Mouse (Mus musculus) CH12.LX (cell line): Measurements from ENCODE around the gene Ssh2. TPM values are rescaled to one million over a fixed set of nuclear protein-coding genes. Genes with fewer than 3 reads are reported as not detected.

Experiments
- DNase-seq: peaks from one replicate; pipeline ENCODE4 v3.0.0-alpha.2; 2013; ENCODE audit errors: extremely low read depth
- H3K27ac ChIP-seq: 2 replicates; pipeline ENCODE4 v1.5.1; 2012; ENCODE audit warnings: low read depth, mild to moderate bottlenecking, control low read depth, moderate library complexity; ENCODE audit not compliant: insufficient read depth
- H3K27me3 ChIP-seq: replicated peaks from 2 replicates; pipeline ENCODE3; 2012; ENCODE audit warnings: inconsistent platforms
- H3K36me3 ChIP-seq, 2 experiments: replicated peaks in 1 of 2; 2 replicates each; pipeline versions ENCODE3 to v1.6.1; 2012; ENCODE audit warnings: inconsistent platforms in 1 of 2, low read length in 1 of 2, mild to moderate bottlenecking in 1 of 2, mixed read lengths in 1 of 2, moderate library complexity in 1 of 2; ENCODE audit not compliant: control insufficient read depth in 1 of 2, insufficient read depth in 1 of 2
- H3K4me1 ChIP-seq, 2 experiments: 2 replicates each; pipeline ENCODE4 v1.6.1; 2012; ENCODE audit warnings: inconsistent platforms in 1 of 2, moderate library complexity in 1 of 2; ENCODE audit not compliant: insufficient read depth in 2 of 2, control insufficient read depth in 1 of 2
- H3K4me2 ChIP-seq: 2 replicates; pipeline ENCODE4 v1.6.1; 2012; ENCODE audit warnings: low read depth, mild to moderate bottlenecking, control low read depth; ENCODE audit not compliant: poor library complexity, insufficient read depth, severe bottlenecking
- H3K4me3 ChIP-seq, 3 experiments: fragments of 150-350 bp in 1 of 3; sonication (generic) in 1 of 3; replicated peaks in 1 of 3; 2 replicates each; pipeline versions ENCODE3 to v1.5.1; 2011 to 2012; ENCODE audit warnings: low read depth in 2 of 3, low read length in 2 of 3, mild to moderate bottlenecking in 2 of 3, moderate library complexity in 2 of 3, control low read depth in 1 of 3, improper control_type of control experiment in 1 of 3, inconsistent platforms in 1 of 3, mixed read lengths in 1 of 3; ENCODE audit not compliant: poor library complexity in 1 of 3
- H3K79me2 ChIP-seq: replicated peaks from 2 replicates; pipeline ENCODE4 v1.6.1; 2012; ENCODE audit warnings: mild to moderate bottlenecking, moderate library complexity; ENCODE audit not compliant: control insufficient read depth, poor library complexity, insufficient read depth, severe bottlenecking; ENCODE audit errors: extremely low read depth
- H3K9ac ChIP-seq: 2 replicates; pipeline ENCODE4 v1.6.1; 2012; ENCODE audit warnings: low read depth, mild to moderate bottlenecking, control low read depth, moderate library complexity; ENCODE audit not compliant: insufficient read depth
- H3K9me3 ChIP-seq: replicated peaks from 2 replicates; pipeline ENCODE3; 2012; ENCODE audit warnings: low read length, inconsistent platforms, mixed read lengths
- BHLHE40 ChIP-seq: IDR thresholded peaks from 2 replicates; pipeline ENCODE4 v1.6.1; 2011; ENCODE audit warnings: mild to moderate bottlenecking, low read depth, low read length, improper control_type of control experiment
- CHD1 ChIP-seq: IDR thresholded peaks from 2 replicates; pipeline ENCODE4 v1.6.1; 2012; ENCODE audit warnings: low read depth, low read length, improper control_type of control experiment, inconsistent platforms
- CHD2 ChIP-seq: IDR thresholded peaks from 2 replicates; pipeline ENCODE4 v1.6.1; 2011; ENCODE audit warnings: low read length, improper control_type of control experiment
- ELF1 ChIP-seq: IDR thresholded peaks from 2 replicates; pipeline ENCODE4 v1.6.1; 2014; ENCODE audit warnings: low read depth, mild to moderate bottlenecking, inconsistent platforms, low read length, improper control_type of control experiment
- EP300 ChIP-seq: IDR thresholded peaks from 2 replicates; pipeline ENCODE4 v1.6.1; 2011; ENCODE audit warnings: low read length, improper control_type of control experiment
- HCFC1 ChIP-seq: IDR thresholded peaks from 2 replicates; pipeline ENCODE4 v1.6.1; 2012; ENCODE audit warnings: low read depth, mild to moderate bottlenecking, inconsistent platforms, low read length, improper control_type of control experiment
- IRF4 ChIP-seq: IDR thresholded peaks from 2 replicates; pipeline ENCODE4 v1.6.1; 2014; ENCODE audit warnings: low read depth, mild to moderate bottlenecking, inconsistent platforms, low read length, improper control_type of control experiment
- JUND ChIP-seq: conservative IDR thresholded peaks from 2 replicates; pipeline ENCODE4 v1.6.1; 2011; ENCODE audit warnings: low read depth, low read length, improper control_type of control experiment
- KAT2A ChIP-seq: IDR thresholded peaks from 2 replicates; pipeline ENCODE4 v1.6.1; 2012; ENCODE audit warnings: low read length, improper control_type of control experiment, inconsistent platforms; ENCODE audit not compliant: insufficient replicate concordance
- MAX ChIP-seq: IDR thresholded peaks from 2 replicates; pipeline ENCODE4 v1.6.1; 2011; ENCODE audit warnings: low read length, improper control_type of control experiment
- MAZ ChIP-seq: IDR thresholded peaks from 2 replicates; pipeline ENCODE4 v1.6.1; 2012; ENCODE audit warnings: low read depth, mild to moderate bottlenecking, inconsistent platforms, low read length, improper control_type of control experiment, moderate library complexity
- MYC ChIP-seq: IDR thresholded peaks from 2 replicates; pipeline ENCODE4 v1.6.1; 2011; ENCODE audit warnings: low read depth, mild to moderate bottlenecking, improper control_type of control experiment, low read length
- NELFE ChIP-seq: IDR thresholded peaks from 2 replicates; pipeline ENCODE4 v1.6.1; 2011; ENCODE audit warnings: low read depth, low read length, improper control_type of control experiment
- POLR2A ChIP-seq: IDR thresholded peaks from 2 replicates; pipeline ENCODE4 v1.6.1; 2011; ENCODE audit warnings: low read depth, mild to moderate bottlenecking, improper control_type of control experiment, low read length
- RCOR1 ChIP-seq: conservative IDR thresholded peaks from 2 replicates; pipeline ENCODE4 v1.6.1; 2012; ENCODE audit warnings: low read depth, mild to moderate bottlenecking, inconsistent platforms, low read length, improper control_type of control experiment
- SMC3 ChIP-seq: IDR thresholded peaks from 2 replicates; pipeline ENCODE4 v1.6.1; 2011; ENCODE audit warnings: low read depth, low read length, improper control_type of control experiment
- TBP ChIP-seq: conservative IDR thresholded peaks from 2 replicates; pipeline ENCODE4 v1.6.1; 2011; ENCODE audit warnings: low read depth, low read length, improper control_type of control experiment
- TCF12 ChIP-seq: IDR thresholded peaks from 2 replicates; pipeline ENCODE4 v1.6.1; 2014; ENCODE audit warnings: low read depth, mild to moderate bottlenecking, inconsistent platforms, low read length, improper control_type of control experiment
- UBTF ChIP-seq: IDR thresholded peaks from 2 replicates; pipeline ENCODE4 v1.6.1; 2012; ENCODE audit warnings: low read depth, mild to moderate bottlenecking, inconsistent platforms, low read length, improper control_type of control experiment, moderate library complexity
- USF1 ChIP-seq: IDR thresholded peaks from 2 replicates; pipeline ENCODE4 v1.6.1; 2014; ENCODE audit warnings: low read depth, mild to moderate bottlenecking, inconsistent platforms, low read length, improper control_type of control experiment
- USF2 ChIP-seq: conservative IDR thresholded peaks from 2 replicates; pipeline ENCODE4 v1.6.1; 2011; ENCODE audit warnings: low read depth, low read length, improper control_type of control experiment
- ZKSCAN1 ChIP-seq: IDR thresholded peaks from 2 replicates; pipeline ENCODE4 v1.6.1; 2012; ENCODE audit warnings: low read depth, inconsistent platforms, low read length, improper control_type of control experiment, borderline replicate concordance
- ZNF384 ChIP-seq: IDR thresholded peaks from 2 replicates; pipeline ENCODE4 v1.6.1; 2012; ENCODE audit warnings: low read depth, low read length, improper control_type of control experiment, inconsistent platforms
- dilution Hi-C: fragments of 300-500 bp; cut with MboI; formaldehyde crosslinking; loops from 2 replicates; pipeline ENCODE4 v1.14.3; 2020; ENCODE audit warnings: low sequenced_read_pairs; ENCODE audit not compliant: extremely low pct_unique_long_range_greater_than_20kb, extremely low pct_ligation_motif_present
- in situ Hi-C: fragments of 300-500 bp; cut with MboI; formaldehyde crosslinking; loops from 3 replicates; pipeline ENCODE4 v1.14.3; 2019; ENCODE audit warnings: low sequenced_read_pairs, low pct_ligation_motif_present, low pct_unique_long_range_greater_than_20kb, mixed read lengths
- polyA plus RNA-seq: library from polyadenylated mRNA; unstranded; fragments of >175 nt; gene quantifications from 2 replicates; pipeline ENCODE4 v1.2.1, GENCODE M21; 2012; ENCODE audit warnings: low read depth; ENCODE audit not compliant: insufficient read length
- total RNA-seq, 2 experiments: library from RNA; depleted of rRNA; stranded (reverse); fragments of 300-350 nt in 1 of 2; fragments of >200 nt in 1 of 2; gene quantifications; 2 replicates each; pipeline ENCODE4 v1.2.3; 2012 to 2014

Ssh2 gene
- total and polyA plus RNA-seq, 3 experiments = 5.9 to 14.6 (median 6.3) TPM

DNA sequence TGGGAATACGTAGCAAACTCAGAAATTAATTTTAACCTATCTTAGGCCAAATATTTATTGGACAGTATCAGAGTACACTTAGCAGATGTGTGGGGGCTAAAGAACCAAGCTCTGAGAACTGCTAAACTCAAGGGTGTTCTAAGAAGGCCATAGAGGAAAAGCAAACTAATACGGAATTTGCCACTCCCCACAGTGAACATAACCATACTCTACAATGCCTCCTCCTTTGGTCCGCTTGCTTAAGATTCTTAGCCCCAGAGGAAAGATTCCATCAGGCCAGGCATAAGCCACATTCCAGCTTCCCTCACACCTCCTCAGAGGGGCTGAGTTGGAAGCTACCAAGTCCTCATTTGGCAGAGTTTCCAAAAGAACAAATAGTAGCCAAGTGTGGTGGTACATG lies 165.1 kb downstream of the Ssh2 start:
- peaks cover 0 to 5% of the 10 kb centered on the region in 2 experiments for H3K36me3 ChIP-seq
- no peak overlapping the region for H3K4me3 ChIP-seq
- H3K27me3 ChIP-seq = no peaks in the 10 kb centered on the region
- H3K9me3 ChIP-seq = no peaks in the 10 kb centered on the region
- dilution Hi-C loops (no loop called here), in situ Hi-C loops (no loop called here)
- H3K9ac ChIP-seq = no peak overlapping the region
- TF ChIP-seq ZNF384 = no peak
- no peak for TF ChIP-seq USF2
- TF ChIP-seq KAT2A = no peak
- TF ChIP-seq RCOR1 = no peak
- no peak for TF ChIP-seq MAX
- TF ChIP-seq JUND = no peak
- no peak for TF ChIP-seq MAZ
- TF ChIP-seq CHD1 = no peak
- TF ChIP-seq MYC = no peak
- TF ChIP-seq SMC3 = no peak
- no peak for TF ChIP-seq POLR2A
- TF ChIP-seq NELFE = no peak
- no peak for TF ChIP-seq TBP
- no peak for TF ChIP-seq EP300
- peaks cover 7 to 25% of the 10 kb centered on the region in 2 experiments for H3K4me1 ChIP-seq
- no peak overlapping the region for H3K4me2 ChIP-seq
- H3K27ac ChIP-seq = no peak overlapping the region
- no peaks in the 10 kb centered on the region for H3K79me2 ChIP-seq
- DNase-seq = no peak

DNA sequence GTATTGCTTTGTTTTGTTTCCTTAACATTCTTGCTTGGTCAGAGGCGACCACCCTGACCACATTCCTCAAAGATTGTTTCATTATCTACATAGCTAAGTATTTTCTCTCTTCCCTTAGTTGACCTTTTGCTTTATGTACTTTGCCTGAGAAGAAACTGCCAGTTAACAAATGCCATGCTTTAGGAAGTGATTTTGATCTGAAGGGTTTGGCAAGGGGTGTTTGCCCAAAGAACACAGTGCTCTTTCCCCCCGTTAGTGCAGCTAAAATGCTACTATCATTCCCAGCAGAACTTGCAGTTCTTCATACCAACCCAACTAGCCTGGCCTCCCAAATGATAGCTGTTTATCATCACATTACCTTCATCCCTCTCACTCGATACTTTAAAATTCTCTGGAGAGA lies 168.1 kb downstream of the Ssh2 start:
- no peak for DNase-seq
- H3K9me3 ChIP-seq = peaks cover 4% of the 10 kb centered on the region
- TF ChIP-seq CHD2 (no peak), KAT2A (no peak), SMC3 (no peak), TCF12 (no peak), UBTF (no peak), BHLHE40 (no peak), USF1 (no peak), HCFC1 (no peak), ZNF384 (no peak), ZKSCAN1 (no peak), ELF1 (no peak), IRF4 (no peak)
- dilution Hi-C loops = no loop called here
- no peak overlapping the region for H3K4me2 ChIP-seq
- H3K79me2 ChIP-seq = no peaks in the 10 kb centered on the region
- peaks cover 11 to 37% of the 10 kb centered on the region in 2 experiments for H3K4me1 ChIP-seq
- H3K27ac ChIP-seq = no peak overlapping the region
- no peak overlapping the region for H3K4me3 ChIP-seq
- H3K36me3 ChIP-seq = peaks cover 0 to 10% of the 10 kb centered on the region in 2 experiments
- no peak overlapping the region for H3K9ac ChIP-seq
- no peaks in the 10 kb centered on the region for H3K27me3 ChIP-seq
- in situ Hi-C loops = no loop called here
